Mouse (Mus musculus): ENCODE measurements around the gene B3glct. TPM values are rescaled to one million over a fixed set of nuclear protein-coding genes. Genes with fewer than 3 reads are reported as not detected.

B3glct gene
- 7.8 and 8.3 TPM in 2 replicates for polyA plus RNA-seq (2012; rRNA removed)

GRCm38 (mm10) chr5:149678100-149678989 lies at the start of gene B3glct:
Gene B3glct (plus strand): TSS chr5:149678230.
- peak; percentile 73 to 86 for DNase-seq
- WGBS = under 1% methylated on average over 96 of the region's 106 CpGs
- H3K4me1 ChIP-seq (ENCODE audit: control insufficient read depth, insufficient read depth, low read length) = 0 out of 2 replicates have a peak, but pooled peaks cover 3% of the 10 kb centered on the region
- peak within 1 kb of the TSS; percentile 70 for H3K4me3 ChIP-seq (replicated peaks; ENCODE audit: insufficient read depth, low read depth, low read length)
- H3K27me3 ChIP-seq (ENCODE audit: control insufficient read depth, insufficient read depth, low read length) = no peaks in the 10 kb centered on the region
- TF ChIP-seq POLR2A (IDR thresholded peaks at IDR 0.05; ENCODE audit: borderline replicate concordance, insufficient read depth, low read length) (0 out of 2 replicates have a peak, but pooled peaks have one; percentile 16), CTCF (IDR thresholded peaks at IDR 0.05; ENCODE audit: borderline replicate concordance, insufficient read depth, low read depth, low read length) (peak; percentile 65; the same call in 1 of the 2 replicates)
- H3K27ac ChIP-seq (ENCODE audit: insufficient read depth, low read length) = peak within 1 kb of the TSS; percentile 60; the same call in 1 of the 2 replicates

- Histone ChIP-seq H3K27me3 (ENCODE audit: control insufficient read depth, insufficient read depth, low read length) (no peaks in the 10 kb centered on the region), H3K4me3 (replicated peaks; ENCODE audit: insufficient read depth, low read depth, low read length) (no peak overlapping the region), H3K4me1 (ENCODE audit: control insufficient read depth, insufficient read depth, low read length) (no peaks in the 10 kb centered on the region), H3K27ac (ENCODE audit: insufficient read depth, low read length) (no peak overlapping the region)
- 40% methylated on average over 11 of the region's 11 CpGs for WGBS
- DNase-seq = no peak
- TF ChIP-seq CTCF (IDR thresholded peaks at IDR 0.05; ENCODE audit: borderline replicate concordance, insufficient read depth, low read depth, low read length) (no peak), POLR2A (IDR thresholded peaks at IDR 0.05; ENCODE audit: borderline replicate concordance, insufficient read depth, low read length) (no peak)
Observed at GRCm38 (mm10) chr5:149634409-149635035, 43.5 kb upstream of the B3glct start.

DNA sequence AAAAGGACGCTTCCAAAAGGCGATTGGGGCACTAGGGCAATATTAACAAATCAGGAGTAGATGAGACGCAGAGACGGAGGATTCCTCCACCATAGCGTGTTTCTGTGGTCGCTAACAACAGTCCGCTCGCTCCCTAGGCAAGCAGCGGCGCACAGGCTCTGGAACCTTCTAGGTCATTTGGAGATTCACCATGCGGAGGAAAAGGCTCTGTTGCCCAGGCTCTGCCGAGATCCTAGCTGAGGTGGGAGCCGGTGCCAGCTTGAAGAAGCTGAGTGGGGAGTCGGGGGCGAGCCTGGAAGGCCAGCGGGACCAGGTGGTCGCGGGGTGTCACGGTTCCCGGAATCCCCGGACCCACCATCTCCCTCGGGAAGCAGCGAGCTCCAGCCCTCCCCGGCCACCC lies 42.5 kb upstream of the B3glct start:
- Histone ChIP-seq H3K27me3 (ENCODE audit: control insufficient read depth, insufficient read depth, low read length) (no peaks in the 10 kb centered on the region), H3K27ac (ENCODE audit: insufficient read depth, low read length) (peak overlapping the region; percentile 51), H3K4me1 (ENCODE audit: control insufficient read depth, insufficient read depth, low read length) (no peaks in the 10 kb centered on the region), H3K4me3 (replicated peaks; ENCODE audit: insufficient read depth, low read depth, low read length) (peak overlapping the region; percentile 83)
- no peak for DNase-seq
- TF ChIP-seq CTCF (IDR thresholded peaks at IDR 0.05; ENCODE audit: borderline replicate concordance, insufficient read depth, low read depth, low read length) (no peak), POLR2A (IDR thresholded peaks at IDR 0.05; ENCODE audit: borderline replicate concordance, insufficient read depth, low read length) (no peak)
- 1% methylated on average over 24 of the region's 24 CpGs for WGBS

DNA sequence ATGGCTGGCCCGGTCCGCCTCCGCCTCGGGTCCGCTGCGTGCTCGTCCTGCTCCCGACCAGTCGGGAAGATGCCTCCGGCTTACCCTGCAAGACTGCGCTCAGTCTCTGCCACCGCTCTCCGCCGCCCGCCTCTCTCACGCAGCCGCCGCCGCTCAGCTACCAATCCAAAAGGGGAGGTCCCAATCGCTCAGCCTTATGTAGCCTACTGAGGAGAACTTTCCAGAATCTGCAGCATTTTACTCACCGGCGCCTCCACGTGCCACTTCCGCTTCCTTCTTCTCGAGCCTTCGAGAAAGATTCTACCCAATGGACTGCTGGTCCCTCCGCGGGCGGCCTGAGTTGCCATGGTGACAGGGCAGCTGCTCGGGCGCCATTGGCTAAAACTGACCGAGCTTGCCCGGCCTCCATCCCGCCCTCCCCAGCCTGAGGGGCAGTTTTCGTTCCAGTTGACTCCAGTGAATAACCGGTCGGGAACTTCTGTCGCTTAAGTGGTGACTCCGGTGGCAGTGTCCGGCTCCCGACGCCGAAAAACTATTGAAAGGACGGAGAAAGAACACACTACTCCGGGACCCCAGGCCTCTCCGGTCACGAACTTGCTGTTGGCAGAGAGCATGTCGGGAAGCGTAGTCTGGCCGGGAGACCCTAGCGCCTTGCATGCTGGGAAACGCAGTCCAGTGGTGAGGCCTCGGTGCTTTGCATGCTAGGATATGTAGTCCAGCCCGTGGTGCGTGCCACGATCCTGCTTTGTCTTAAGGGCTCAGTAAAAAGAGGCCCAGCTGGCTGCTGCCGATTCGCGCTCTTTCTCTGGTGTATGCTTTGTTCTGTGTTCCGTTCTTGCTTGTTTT lies 41.7 kb upstream of the B3glct start, which contains the start of gene Hsph1:
Gene Hsph1, minus strand, starts transcription at position 302 of the 846 bp plus-strand sequence.
- WGBS = under 1% methylated on average over 60 of the region's 60 CpGs
- TF ChIP-seq POLR2A (IDR thresholded peaks at IDR 0.05; ENCODE audit: borderline replicate concordance, insufficient read depth, low read length) (peak; percentile 73), CTCF (IDR thresholded peaks at IDR 0.05; ENCODE audit: borderline replicate concordance, insufficient read depth, low read depth, low read length) (no peak)

GRCm38 (mm10) chr5:149637306-149637705 lies 40.7 kb upstream of the B3glct start:
- no peak for DNase-seq
- TF ChIP-seq POLR2A (IDR thresholded peaks at IDR 0.05; ENCODE audit: borderline replicate concordance, insufficient read depth, low read length) (no peak), CTCF (IDR thresholded peaks at IDR 0.05; ENCODE audit: borderline replicate concordance, insufficient read depth, low read depth, low read length) (no peak)
- Histone ChIP-seq H3K4me1 (ENCODE audit: control insufficient read depth, insufficient read depth, low read length) (no peaks in the 10 kb centered on the region), H3K27ac (ENCODE audit: insufficient read depth, low read length) (no peak overlapping the region), H3K27me3 (ENCODE audit: control insufficient read depth, insufficient read depth, low read length) (no peaks in the 10 kb centered on the region), H3K4me3 (replicated peaks; ENCODE audit: insufficient read depth, low read depth, low read length) (no peak overlapping the region)
- WGBS = 45% methylated on average over 8 of the region's 8 CpGs

More for the DNA sequence above, 41.7 kb upstream of the B3glct start, which contains the start of gene Hsph1:
- no peaks in the 10 kb centered on the region for H3K4me1 ChIP-seq (ENCODE audit: control insufficient read depth, insufficient read depth, low read length)
- no peaks in the 10 kb centered on the region for H3K27me3 ChIP-seq (ENCODE audit: control insufficient read depth, insufficient read depth, low read length)
- H3K27ac ChIP-seq (ENCODE audit: insufficient read depth, low read length) = peak within 1 kb of the TSS; percentile 51
- H3K4me3 ChIP-seq (replicated peaks; ENCODE audit: insufficient read depth, low read depth, low read length) = peak within 1 kb of the TSS; percentile 83
- DNase-seq = peak; percentile 100

GRCm38 (mm10) chr5:149641277-149641892 lies 36.6 kb upstream of the B3glct start:
- DNase-seq = no peak
- H3K27ac ChIP-seq (ENCODE audit: insufficient read depth, low read length) = no peak overlapping the region
- WGBS = 87% methylated on average over 8 of the region's 8 CpGs
- H3K4me3 ChIP-seq (replicated peaks; ENCODE audit: insufficient read depth, low read depth, low read length) = no peak overlapping the region
- TF ChIP-seq CTCF (IDR thresholded peaks at IDR 0.05; ENCODE audit: borderline replicate concordance, insufficient read depth, low read depth, low read length) = no peak
- no peak for TF ChIP-seq POLR2A (IDR thresholded peaks at IDR 0.05; ENCODE audit: borderline replicate concordance, insufficient read depth, low read length)
- no peaks in the 10 kb centered on the region for H3K4me1 ChIP-seq (ENCODE audit: control insufficient read depth, insufficient read depth, low read length)
- H3K27me3 ChIP-seq (ENCODE audit: control insufficient read depth, insufficient read depth, low read length) = no peaks in the 10 kb centered on the region

- Histone ChIP-seq H3K4me1 (ENCODE audit: control insufficient read depth, insufficient read depth, low read length) (no peaks in the 10 kb centered on the region), H3K4me3 (replicated peaks; ENCODE audit: insufficient read depth, low read depth, low read length) (no peak overlapping the region), H3K27ac (ENCODE audit: insufficient read depth, low read length) (no peak overlapping the region), H3K27me3 (ENCODE audit: control insufficient read depth, insufficient read depth, low read length) (no peaks in the 10 kb centered on the region)
- no peak for TF ChIP-seq CTCF (IDR thresholded peaks at IDR 0.05; ENCODE audit: borderline replicate concordance, insufficient read depth, low read depth, low read length)
- TF ChIP-seq POLR2A (IDR thresholded peaks at IDR 0.05; ENCODE audit: borderline replicate concordance, insufficient read depth, low read length) = no peak
- DNase-seq = no peak
- WGBS = 51% methylated on average over 6 of the region's 6 CpGs
Observed at GRCm38 (mm10) chr5:149642366-149642765, 35.7 kb upstream of the B3glct start.
